Mouse (Mus musculus) thymus, postnatal 4 days (tissue): ENCODE results near the gene Slc4a2.

Experiments used
- DNase-seq: peaks from one replicate; pipeline ENCODE4 v3.0.0; 2021

Gene Slc4a2

DNA sequence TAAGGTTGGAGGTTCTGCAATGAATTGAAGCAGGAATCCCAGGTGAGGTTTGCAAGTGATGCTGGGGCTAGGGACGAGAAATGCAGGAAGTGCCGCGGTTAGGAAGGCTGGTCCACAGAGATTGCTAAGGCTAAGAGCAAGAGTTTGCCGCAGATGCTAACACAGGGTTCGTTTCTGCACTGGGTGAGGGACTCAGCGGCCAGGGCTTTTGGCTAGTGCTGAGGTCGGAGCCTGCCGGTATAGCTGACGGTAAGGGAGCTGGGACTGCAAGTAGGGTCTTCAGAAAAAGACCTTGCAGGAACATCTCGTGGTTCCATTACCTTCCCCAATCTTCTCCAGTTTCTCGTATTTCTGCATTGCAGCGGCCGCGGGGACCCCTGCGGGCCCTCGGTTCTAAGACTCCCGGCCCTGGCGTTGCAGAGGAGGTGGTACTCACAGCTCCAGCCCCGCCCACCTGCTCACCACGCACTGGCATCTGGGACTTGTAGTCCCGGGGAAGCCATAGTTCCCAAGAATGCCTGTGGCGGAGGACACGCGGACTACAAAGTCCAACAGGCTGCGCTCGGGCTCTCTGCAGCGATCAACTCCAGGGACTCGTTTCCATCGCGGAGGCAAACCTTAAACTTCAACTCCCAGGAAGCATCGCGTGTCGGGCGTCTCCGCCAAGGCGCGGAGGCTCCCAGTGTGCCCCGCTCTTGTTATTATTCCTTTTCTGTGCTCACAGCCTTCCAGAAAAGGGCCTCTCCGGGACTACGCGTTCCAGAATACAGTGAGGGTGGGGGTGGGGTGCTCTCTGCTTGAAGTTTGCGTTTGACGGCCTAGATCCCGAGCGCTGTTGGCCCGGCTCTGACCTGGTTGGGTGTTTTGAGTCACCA lies at the start of gene Slc4a2, which contains the start of gene Cdk5:
TSS of gene Slc4a2 (plus strand) at position 709 of the 875 bp plus-strand sequence.
TSS of gene Cdk5 (minus strand) at position 402 of the 875 bp plus-strand sequence.
- peak; percentile 98 for DNase-seq

DNA sequence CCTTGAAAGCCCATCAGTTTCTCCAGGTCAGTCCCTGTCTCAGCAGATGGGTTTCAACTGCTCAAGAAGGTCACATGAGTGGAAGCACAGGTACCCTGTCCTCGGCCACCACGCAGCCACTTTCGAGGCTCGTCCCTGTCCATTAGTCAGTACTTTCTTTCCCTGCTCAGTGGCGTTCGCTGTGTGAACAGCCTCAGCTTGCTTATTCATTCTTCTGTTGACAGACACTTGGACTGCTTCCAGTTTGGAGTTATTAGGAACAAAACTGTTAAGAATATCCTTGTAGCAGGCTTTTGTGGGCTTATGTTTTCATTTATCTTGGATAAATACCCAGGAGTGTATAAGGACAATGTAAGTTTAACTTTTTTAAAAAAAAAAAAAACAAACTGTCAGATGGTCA lies 49.4 kb upstream of the Slc4a2 start:
- no peak for DNase-seq

DNA sequence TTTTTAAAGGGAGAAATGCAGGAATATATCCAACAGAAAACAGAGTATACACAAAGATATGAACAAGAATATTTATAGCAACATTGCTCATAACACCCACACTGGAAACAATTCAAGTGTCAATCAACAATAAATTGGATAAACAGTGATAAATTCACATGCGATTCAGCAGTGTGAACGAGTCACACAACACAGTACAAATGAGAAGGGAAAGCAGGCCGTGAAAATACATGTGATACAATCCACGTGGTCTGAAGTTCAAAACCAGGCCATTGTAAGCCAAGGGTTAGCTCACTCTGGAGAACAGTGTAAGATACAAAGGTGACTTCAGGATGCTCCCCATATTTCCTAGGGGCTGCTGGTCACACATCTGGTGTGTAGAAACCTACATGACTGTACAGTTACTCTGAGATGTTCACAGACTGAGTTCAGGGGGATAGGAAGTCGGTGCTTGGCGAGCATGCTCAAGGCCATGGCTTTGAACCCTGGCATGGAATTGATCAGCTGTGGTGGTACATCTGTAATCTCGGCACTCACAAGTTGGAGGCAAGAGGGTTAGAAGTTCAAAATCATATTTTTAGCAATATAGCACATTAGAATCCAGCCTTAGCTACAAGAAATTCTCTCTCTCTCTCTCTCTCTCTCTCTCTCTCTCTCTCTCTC lies 48.8 kb upstream of the Slc4a2 start:
- DNase-seq: no peak

DNA sequence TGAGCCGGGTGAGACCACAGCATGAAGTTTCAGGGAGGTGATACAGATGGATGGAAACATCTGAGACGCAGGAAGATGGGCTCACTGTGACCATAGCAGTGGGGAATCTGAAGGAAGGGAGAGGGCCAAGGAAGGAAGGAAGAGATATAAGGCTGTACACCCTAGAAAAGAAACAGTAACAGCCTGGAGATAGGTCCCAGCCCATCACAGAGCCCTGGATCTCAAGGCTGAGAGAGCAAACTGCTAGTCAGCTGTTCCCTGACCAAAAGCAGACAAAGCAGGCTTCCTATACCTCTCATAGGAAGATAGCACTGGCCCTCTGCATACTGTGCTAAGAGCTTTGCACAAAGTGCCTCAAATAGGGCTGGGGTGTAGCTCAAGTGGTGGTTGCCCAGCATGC lies 44.9 kb upstream of the Slc4a2 start:
- no peak for DNase-seq

DNA sequence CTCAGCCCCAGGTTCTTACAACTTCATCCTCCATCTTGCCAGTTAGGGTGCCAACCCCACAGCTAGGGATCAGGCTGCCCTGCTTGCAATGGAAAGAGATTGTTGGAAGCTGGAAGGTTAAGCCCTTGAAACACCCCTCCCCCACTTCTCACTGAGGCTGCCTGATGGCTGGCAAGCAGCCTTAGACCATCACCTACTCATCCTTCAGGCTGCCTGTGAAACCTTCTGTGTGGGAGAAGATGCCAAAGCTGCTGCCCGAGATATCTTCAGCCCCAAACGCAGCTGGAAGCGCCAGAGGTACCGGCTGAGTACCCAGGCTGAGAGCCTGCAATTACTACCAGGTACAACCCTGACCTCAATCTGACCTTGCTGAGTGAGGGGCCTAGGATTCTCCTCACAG lies 44.1 kb upstream of the Slc4a2 start:
- no peak for DNase-seq

DNA sequence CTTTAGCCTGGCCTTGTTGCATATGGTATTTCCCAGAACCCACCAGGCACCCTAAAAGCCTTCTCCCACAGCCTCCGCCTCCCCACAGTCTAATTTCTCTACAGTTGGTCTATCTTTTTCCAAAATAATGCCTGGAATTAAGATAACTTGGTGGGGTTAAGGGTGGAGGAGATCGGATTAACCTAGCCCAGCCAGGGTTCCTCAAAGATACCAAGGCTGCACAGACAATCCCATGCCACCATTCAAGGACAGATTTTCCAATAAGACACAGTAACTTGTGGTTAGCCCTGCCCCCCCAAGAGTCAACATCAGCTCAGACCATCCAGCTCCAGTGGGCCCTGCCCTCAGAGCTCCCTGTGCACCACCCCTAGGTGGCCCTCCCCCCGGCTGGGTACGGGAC lies 43.1 kb upstream of the Slc4a2 start:
- no peak for DNase-seq

DNA sequence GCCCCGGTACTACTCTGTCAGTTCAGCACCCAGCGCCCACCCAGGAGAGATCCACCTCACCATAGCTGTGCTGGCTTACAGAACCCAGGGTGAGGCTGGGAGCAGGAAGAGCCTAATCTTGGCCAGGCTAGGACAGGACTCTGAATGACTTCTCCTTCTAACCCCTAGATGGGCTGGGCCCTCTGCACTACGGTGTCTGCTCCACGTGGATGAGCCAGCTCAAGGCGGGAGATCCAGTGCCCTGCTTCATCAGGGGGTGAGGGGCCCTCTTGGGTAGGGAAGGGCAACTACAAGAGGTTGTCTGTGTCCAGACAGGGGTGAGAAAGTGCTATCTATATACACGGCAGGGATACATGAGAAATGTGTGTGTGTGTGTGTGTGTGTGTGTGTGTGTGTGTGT lies 42.2 kb upstream of the Slc4a2 start:
- no peak for DNase-seq

DNA sequence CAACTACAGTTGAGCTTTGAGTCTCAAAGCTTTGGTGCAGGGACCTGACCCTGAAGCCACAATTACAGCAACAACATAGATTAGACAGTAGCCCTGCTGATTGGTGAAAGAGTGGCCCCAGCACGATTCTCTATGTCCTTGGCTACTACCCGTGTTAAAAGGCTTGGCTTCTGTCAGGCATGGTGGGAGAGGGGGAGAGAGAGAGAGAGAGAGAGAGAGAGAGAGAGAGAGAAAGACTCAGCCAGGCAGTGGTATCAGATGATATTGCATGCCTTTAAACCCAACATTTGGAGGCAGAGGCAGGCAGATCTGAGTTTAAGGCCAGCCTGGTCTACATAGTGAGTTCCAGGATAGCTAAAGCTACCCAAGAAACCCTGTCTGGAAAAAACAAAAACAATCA lies 41.6 kb upstream of the Slc4a2 start:
- no peak for DNase-seq

DNA sequence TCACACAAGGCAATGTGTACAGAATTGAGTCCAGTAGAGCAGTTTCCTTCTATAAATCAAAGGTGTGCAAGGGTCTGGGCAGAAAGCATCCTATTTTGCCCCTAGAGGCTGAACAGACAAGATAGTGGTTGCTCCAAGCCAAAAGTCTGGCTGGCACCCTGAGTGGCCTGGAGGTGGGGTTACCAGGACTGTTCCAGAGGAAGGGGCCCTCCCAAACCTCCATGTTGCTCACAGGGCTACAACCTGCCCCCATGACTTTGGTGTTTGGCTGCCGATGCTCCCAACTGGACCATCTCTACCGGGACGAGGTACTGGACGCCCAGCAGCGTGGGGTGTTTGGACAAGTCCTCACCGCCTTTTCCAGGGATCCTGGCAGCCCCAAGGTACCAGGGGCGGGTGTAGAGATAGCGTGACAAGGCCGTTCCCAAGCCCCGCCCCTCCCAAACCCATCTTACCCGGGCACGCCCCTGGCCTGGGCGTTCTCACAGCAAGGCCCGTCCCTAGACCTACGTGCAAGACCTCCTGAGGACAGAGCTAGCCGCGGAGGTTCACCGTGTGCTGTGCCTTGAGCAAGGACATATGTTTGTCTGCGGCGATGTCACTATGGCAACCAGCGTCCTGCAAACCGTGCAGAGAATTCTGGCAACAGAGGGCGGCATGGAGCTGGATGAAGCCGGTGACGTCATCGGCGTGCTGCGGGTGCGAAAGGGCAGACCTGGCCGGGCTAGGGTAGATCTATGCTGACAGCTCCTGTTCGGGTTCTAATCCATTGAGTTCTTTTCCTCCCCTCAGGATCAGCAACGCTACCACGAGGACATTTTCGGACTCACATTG lies 40.4 kb upstream of the Slc4a2 start:
- DNase-seq: peak; percentile 96

DNA sequence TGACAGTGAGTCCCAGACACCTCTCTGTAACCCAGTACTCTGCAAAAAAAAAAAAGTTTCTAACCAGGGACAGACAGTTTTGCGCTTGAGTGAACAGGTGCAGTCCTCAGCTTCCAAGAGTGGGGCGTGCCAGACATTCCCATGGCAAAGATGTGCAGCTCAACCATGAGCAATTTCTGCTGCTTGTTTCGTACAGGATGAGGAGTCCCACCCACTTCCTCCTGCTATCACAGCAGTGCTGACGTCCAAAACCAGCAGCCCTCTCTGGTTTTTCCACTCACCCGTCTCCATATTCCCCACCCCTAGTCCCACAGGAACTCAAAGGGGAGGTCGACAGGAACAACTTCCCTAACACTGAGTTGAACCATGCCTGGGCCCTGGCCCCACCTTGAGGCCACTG lies 39.2 kb upstream of the Slc4a2 start:
- no peak for DNase-seq

DNA sequence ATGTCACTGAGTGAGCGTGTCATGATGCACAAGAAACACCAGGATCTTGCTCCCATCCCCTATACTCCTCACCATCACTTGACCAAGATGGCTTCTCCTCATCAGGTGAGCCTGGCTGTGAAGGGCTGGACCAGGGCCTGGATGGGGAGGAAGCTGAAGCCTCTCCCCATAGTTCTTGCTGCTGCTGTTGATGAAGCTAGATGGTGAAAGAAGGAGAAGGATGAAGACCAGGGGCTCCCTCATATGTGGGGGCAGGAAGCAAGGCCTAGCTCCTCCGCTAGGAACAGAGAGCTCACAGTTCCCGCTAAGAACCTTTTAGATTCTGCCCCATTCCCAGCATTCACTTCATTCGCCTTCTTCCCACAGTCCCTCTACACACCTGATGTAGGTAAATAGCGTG lies 38.3 kb upstream of the Slc4a2 start:
- no peak for DNase-seq

DNA sequence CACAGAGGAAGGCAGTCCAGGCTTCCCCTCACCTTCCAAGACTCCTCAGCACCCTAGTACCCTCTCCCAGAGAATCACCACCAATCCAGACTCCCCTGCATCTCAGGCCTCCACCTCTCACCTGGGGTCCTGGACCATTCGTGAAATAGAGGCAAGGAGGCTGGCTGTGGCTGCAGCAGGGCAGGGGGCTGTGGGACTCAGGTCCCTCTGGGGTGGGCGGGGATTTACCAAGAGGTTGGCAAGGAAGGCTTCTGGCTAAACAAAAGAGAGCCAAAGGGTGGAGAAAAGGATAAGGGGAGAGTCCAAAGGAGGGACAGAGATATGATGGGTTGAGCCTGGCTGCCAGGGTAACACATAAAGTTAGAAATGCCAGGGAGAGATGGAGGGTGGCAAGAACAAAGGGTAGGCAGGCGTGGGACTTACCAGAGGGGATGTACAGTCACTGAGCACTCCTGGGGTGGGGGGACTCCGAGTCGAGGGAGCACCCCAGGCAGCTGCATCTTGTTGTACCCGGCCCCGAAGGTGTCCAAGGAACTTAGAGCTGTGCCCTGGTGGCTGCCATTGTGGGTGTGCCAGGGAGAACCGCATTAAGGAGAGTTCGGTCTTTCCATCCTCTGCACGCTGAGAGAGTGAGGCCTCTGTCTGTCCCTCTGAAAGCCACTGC lies 37.6 kb upstream of the Slc4a2 start:
- DNase-seq: no peak

DNA sequence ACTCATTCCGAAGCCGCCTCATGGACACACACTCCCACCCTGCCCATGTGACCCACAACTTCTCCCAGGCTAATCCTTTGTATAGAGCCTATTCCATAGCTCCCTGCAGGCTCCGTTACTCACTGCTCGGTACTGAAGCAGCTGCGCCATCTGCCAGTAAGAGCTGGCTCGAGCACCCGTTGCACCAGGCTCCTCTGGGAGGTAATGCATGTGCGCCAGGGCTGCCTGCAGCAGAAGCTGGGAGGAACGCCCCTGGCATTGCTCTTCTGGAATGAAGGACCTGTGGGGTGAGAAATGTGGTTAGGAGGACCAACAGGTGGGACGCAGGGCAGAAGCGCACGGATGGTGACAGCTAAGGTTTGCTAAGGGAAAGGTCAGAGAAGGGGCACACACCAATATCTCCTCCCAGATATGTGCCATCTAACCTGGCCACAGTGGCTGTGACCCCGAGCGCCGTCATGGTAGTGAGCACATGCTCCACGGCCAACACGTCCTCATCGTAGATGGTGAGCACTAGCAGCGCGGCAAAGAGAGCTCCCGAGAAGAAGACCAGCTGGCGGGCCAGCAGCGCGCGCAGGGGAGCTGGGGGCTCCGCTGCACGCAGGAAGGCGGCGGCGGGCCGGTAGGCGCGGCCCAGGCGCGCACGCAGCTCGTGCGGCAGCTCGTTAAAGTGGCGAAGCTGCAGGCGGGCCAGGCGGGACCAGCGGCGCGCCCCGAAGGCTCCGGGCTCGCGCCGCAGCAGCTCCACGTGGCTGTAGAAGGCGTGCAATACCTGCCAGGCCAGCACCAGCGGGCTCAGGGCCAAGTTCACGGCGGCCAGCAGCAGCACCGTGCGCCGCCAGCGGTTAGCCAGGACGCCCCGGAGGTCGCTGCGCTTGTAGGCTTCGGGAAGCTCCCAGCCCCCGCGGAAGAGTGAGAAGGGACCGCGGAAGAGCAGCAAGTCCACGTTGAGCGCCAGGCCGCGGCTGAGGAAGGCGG lies 36.1 kb upstream of the Slc4a2 start:
- peak; percentile 74 for DNase-seq

DNA sequence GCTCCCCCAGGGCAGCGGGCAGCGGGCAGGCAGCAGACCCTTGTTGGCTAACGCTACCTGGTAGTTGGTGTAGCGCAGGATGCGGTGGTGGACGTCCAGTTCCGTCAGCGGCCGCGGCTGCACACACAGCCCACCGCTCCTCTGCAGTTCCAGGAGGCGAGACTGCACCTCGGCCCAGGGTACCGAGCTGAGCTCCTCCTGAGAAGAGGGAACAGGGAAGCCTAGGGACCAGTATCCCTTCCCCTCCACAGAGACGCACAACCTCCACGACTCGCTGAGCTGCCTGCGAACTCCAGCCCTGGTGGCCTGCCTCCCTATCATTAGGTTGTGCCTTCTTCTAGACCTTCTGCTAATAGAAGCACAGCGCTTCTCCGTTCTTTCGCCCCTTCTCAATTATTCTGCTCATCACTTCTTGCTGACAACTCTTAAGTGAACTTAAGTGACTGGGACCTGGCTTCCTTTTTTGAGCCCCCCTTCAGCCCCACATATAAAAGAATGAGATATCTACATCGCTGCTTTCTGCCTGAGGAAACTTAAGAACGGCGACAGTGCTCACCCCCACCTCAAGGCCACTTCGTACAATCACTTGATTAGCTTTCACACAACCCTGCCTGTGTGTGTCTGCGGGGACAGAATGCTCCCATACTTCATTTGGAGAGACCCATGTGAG lies 35.3 kb upstream of the Slc4a2 start:
- DNase-seq: no peak

DNA sequence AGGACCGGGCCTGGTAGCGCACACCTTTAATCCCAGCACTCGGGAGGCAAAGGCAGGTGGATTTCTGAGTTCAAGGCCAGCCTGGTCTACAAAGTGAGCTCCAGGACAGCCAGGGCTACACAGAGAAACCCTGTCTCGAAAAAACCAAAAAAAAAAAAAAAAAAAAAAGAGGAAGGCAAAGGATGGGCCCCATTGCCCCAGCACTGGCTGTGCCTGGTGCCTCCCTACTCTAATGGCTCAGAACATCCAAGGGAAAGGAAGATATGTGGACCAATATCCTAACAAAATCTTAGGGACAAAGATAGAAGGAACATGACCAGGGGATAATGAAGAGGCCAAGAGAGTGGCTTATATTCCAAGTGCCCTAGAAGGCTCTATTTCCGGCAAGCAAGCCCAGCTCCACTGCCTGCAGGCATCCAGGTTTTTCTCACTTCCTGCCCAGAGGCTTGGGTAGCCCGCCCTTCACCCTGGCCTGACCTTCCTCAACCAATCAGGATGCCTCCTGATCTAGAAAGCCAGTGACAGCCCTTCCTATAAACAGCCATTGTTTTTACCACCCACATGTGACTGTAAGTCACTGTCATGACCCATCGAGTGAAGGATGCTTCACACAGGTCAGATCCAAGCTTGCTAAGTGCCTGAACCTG lies 34.5 kb upstream of the Slc4a2 start:
- peak; percentile 54 for DNase-seq

DNA sequence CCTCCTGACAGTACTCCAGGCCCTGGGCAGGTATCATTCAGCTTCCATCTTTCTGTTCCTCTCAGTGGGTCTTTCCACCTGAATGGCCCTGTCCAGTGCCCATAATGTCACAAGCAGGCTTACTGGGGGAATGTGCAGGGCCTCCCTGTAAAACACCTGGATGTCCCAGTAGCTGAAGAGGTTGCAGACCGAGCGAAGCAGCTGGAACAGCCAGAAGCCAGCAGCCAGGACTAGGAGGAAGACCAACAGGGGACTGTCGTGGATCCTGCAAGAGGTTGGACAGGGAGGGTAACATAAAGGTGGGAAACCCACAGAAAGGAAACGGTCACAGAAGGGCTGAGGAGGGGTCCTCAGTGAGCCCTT lies 34.0 kb upstream of the Slc4a2 start:
- DNase-seq: no peak

DNA sequence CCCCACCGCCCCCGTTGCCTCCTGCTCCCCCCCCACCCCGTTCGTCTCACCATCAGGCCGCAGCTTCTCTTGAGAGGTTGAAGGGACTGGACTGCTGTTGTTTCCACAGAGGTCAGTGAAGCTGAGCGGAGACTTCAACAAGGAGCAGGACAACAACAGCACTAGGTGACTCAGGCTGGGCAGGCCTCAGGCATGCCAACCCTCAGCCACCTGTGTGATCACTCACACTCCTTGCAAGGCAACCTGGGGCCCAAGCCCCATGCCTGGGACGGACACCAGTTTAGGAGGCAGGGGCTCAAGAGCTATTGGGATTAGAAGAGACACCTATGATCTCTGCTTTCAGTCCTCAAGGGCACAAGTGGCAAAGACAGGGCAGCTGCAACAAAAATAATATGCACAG lies 31.8 kb upstream of the Slc4a2 start, which contains the start of gene Atg9b:
TSS of gene Atg9b (minus strand) at position 280 of the 400 bp plus-strand sequence.
- DNase-seq: no peak

DNA sequence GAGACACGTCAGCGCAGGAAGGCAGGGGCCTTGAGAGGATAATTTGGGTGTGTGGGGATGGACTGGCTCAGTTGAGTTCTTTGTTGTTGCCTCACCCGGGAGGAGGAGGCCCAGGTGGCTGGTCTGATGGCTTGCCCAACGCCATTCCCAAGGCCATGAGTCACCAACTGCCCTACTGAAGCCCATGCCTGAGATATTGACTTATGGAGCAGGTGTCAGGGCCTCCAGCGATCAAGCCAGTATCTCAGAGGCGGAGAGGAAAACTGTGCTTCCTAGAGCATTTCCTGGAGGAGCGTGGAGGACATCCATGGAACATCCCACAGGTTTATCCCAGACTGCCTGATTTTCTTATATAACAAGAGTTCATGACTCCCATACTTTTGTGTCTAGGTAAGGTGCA lies 30.9 kb upstream of the Slc4a2 start:
- no peak for DNase-seq

DNA sequence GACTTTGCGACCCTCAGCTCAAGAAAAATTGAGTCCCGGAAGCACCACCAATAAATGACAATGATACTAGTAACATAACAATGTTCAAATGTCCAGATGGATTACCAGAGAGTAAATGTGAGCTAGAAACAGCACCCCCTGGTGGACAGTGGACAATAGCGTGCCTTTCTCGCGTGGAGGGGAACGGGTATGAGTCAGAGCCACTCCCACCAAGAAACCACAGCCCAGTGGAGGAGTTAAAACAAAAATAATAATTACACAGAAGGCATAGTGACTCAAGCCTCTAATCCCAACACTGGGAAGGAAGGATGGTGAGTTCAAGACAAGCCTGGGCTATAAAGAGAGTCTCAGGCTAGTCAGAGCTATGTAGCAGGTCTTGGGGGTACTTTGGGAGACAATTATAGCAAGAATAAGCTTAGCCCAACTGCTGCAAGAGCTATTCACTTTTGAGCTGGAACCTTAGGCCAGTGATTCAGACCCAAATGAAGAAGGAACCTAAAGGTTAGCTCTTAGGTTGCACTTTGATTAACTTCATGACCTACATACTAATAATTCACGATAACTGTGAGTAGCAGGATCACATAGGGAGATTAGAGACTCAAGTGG lies 30.1 kb upstream of the Slc4a2 start, which contains the start of gene Abcb8:
TSS of gene Abcb8 (plus strand) at position 272 of the 606 bp plus-strand sequence.
- peak; percentile 91 for DNase-seq
